Mouse (Mus musculus) myocyte (in vitro differentiated cells): Measurements from ENCODE around the gene Gngt1.

Source experiments
- CEBPB ChIP-seq: IDR thresholded peaks from 2 replicates; pipeline ENCODE4 v1.6.1; 2011; ENCODE audit warnings: mild to moderate bottlenecking, moderate library complexity; ENCODE audit not compliant: poor library complexity, insufficient read depth, severe bottlenecking
- E2F4 ChIP-seq: IDR thresholded peaks from one replicate; pipeline ENCODE4 v1.6.1; 2011; ENCODE audit warnings: mild to moderate bottlenecking, control low read depth, moderate library complexity; ENCODE audit not compliant: insufficient read depth
- MAX ChIP-seq: IDR thresholded peaks from one replicate; pipeline ENCODE4 v1.6.1; 2011; ENCODE audit warnings: low read depth, mild to moderate bottlenecking, control low read depth
- MYOD1 ChIP-seq, 3 experiments: IDR thresholded peaks; one replicate each; pipeline ENCODE4 v1.6.1; 2011; ENCODE audit warnings: control low read depth in 2 of 3, low read depth in 2 of 3, mild to moderate bottlenecking in 2 of 3, moderate library complexity in 1 of 3; ENCODE audit not compliant: insufficient read length in 2 of 3, control insufficient read depth in 1 of 3
- MYOG ChIP-seq, 3 experiments: IDR thresholded peaks; one replicate each; pipeline ENCODE4 v1.6.1; 2011; ENCODE audit warnings: control low read depth in 2 of 3, low read depth in 2 of 3, mild to moderate bottlenecking in 2 of 3; ENCODE audit not compliant: insufficient read length in 2 of 3, control insufficient read depth in 1 of 3, insufficient read depth in 1 of 3
- POLR2A ChIP-seq: IDR thresholded peaks from one replicate; pipeline ENCODE4 v1.6.1; 2011; ENCODE audit warnings: low read depth, mild to moderate bottlenecking, control low read depth, moderate library complexity; ENCODE audit not compliant: insufficient read length
- POLR2AphosphoS2 ChIP-seq: IDR thresholded peaks from one replicate; pipeline ENCODE4 v1.6.1; 2011; ENCODE audit warnings: low read depth, control low read depth; ENCODE audit not compliant: insufficient read length
- SRF ChIP-seq: IDR thresholded peaks from one replicate; pipeline ENCODE4 v1.6.1; 2011; ENCODE audit warnings: low read depth; ENCODE audit not compliant: control insufficient read depth, insufficient read length
- TCF12 ChIP-seq: IDR thresholded peaks from one replicate; pipeline ENCODE4 v1.6.1; 2011; ENCODE audit warnings: mild to moderate bottlenecking, control low read depth; ENCODE audit not compliant: poor library complexity, insufficient read depth, severe bottlenecking
- TCF3 ChIP-seq: IDR thresholded peaks from one replicate; pipeline ENCODE4 v1.6.1; 2011; ENCODE audit warnings: low read depth, control low read depth; ENCODE audit not compliant: insufficient read length
- USF1 ChIP-seq: IDR thresholded peaks from one replicate; pipeline ENCODE4 v1.6.1; 2011; ENCODE audit warnings: low read depth, mild to moderate bottlenecking, control low read depth, moderate library complexity

- TF ChIP-seq POLR2A (no peak), E2F4 (no peak), TCF12 (no peak), USF1 (no peak), POLR2AphosphoS2 (no peak), TCF3 (no peak), MYOD1 (IDR thresholded peaks at IDR 0.05; ENCODE audit: control insufficient read depth in 1 of 3, insufficient read length in 2 of 3, low read depth in 2 of 3) (no peak), MAX (no peak), CEBPB (no peak), MYOG (IDR thresholded peaks at IDR 0.05; ENCODE audit: control insufficient read depth in 1 of 3, insufficient read depth in 1 of 3, insufficient read length in 2 of 3, low read depth in 2 of 3) (no peak), SRF (no peak)
Measured at GRCm38 (mm10) chr6:3988750-3989149, 4.8 kb upstream of the Gngt1 start, which contains the start of gene Tfpi2.
